Mouse (Mus musculus): ENCODE measurements around the gene Clec14a.

- TF ChIP-seq CTCF (IDR thresholded peaks at IDR 0.05; ENCODE audit: low read depth) (no peak), EP300 (IDR thresholded peaks at IDR 0.05; ENCODE audit: low read depth) (no peak)
These were observed 1.4 kb upstream of the Clec14a start for GRCm38 (mm10) chr12:58270520-58270919.

Data from liver, postnatal 0 days (tissue).